ENCODE assay signal across 10 mouse cellular contexts in genomic region chr2:101751236-101751922, GRCm38 (mm10).
DNase-seq lines count a peak whose midpoint lies in the region; ATAC-seq and TF ChIP-seq lines count a peak whose summit lies in the region.
"Had no signal": no experiment of that assay in that cellular context is flagged by ENCODE, and none has a peak within 500 bp of the region (broad histone marks: within the 10 kb centered on the region; RNA-seq: fewer than 3 reads in every experiment).

No protein-coding gene starts in this region.

- H3K27me3 ChIP-seq in heart, embryonic 14.5 days (ENCODE audit: control insufficient read depth, insufficient read depth, low read length), result no peaks in the 10 kb centered on the region
- no peaks in the 10 kb centered on the region for H3K27me3 ChIP-seq in lung, embryonic 14.5 days (ENCODE audit: insufficient read depth, low read length)
- no peaks in the 10 kb centered on the region for H3K27me3 ChIP-seq in limb, embryonic 10.5 days (ENCODE audit: low read depth, poor library complexity, severe bottlenecking)
- no peaks in the 10 kb centered on the region for H3K27me3 ChIP-seq in liver, postnatal 0 days (ENCODE audit: insufficient read depth, low read length)

- no peaks in the 10 kb centered on the region for H3K36me3 ChIP-seq in heart, embryonic 14.5 days (ENCODE audit: control insufficient read depth, insufficient read depth, low read length)
- H3K36me3 ChIP-seq in lung, embryonic 14.5 days (ENCODE audit: insufficient read depth), result peaks cover 4% of the 10 kb centered on the region; the same call in 1 of the 2 replicates
- H3K36me3 ChIP-seq in limb, embryonic 10.5 days, result no peaks in the 10 kb centered on the region
- H3K36me3 ChIP-seq in liver, postnatal 0 days (replicated peaks; ENCODE audit: insufficient read depth, low read length), result no peaks in the 10 kb centered on the region; the same call in 1 of the 2 replicates

- TF ChIP-seq CTCF in lung, embryonic 14.5 days (IDR thresholded peaks at IDR 0.05; ENCODE audit: low read depth), result no peak
- no peak for TF ChIP-seq CTCF in lung, adult 2 months (IDR thresholded peaks at IDR 0.05; ENCODE audit: insufficient read depth, low read length)
- no peak for TF ChIP-seq CTCF in liver, postnatal 0 days (IDR thresholded peaks at IDR 0.05; ENCODE audit: low read depth)

- H3K9ac ChIP-seq in heart, embryonic 14.5 days (ENCODE audit: low read length), result no peak overlapping the region
- no peak overlapping the region for H3K9ac ChIP-seq in lung, embryonic 14.5 days
- H3K9ac ChIP-seq in liver, postnatal 0 days (replicated peaks), result no peak overlapping the region

- H3K4me3 ChIP-seq in heart, embryonic 14.5 days (ENCODE audit: control insufficient read depth in 1 of 2, insufficient read depth in 1 of 2, low read depth in 1 of 2, low read length in 2 of 2), result no peak overlapping the region
- no peak overlapping the region for H3K4me3 ChIP-seq in lung, embryonic 14.5 days (ENCODE audit: low read depth, low read length)
- no peak overlapping the region for H3K4me3 ChIP-seq in lung, adult 2 months (replicated peaks; ENCODE audit: extremely low read depth, low read depth, low read length)
- H3K4me3 ChIP-seq in brown adipose tissue, adult 24 weeks (ENCODE audit: insufficient read depth, low read depth, low read length), result no peak overlapping the region
- H3K4me3 ChIP-seq in limb, embryonic 10.5 days, result no peak overlapping the region
- H3K4me3 ChIP-seq in liver, postnatal 0 days (ENCODE audit: low read depth, low read length), result no peak overlapping the region

- ATAC-seq in heart, embryonic 14.5 days (ENCODE audit: insufficient number of reproducible peaks, insufficient read depth, low FRiP score, low read depth), result 0 out of 2 replicates have a peak, but pooled peaks have one; percentile 31
- peak; percentile 71 for ATAC-seq in lung, embryonic 14.5 days (ENCODE audit: insufficient read depth)
- ATAC-seq in frontal cortex, adult (ENCODE audit: low TSS enrichment), result no peak
- no peak for ATAC-seq in liver, postnatal 0 days

- H3K9me3 ChIP-seq in heart, embryonic 14.5 days (ENCODE audit: control insufficient read depth, low read length), result no peaks in the 10 kb centered on the region
- no peaks in the 10 kb centered on the region for H3K9me3 ChIP-seq in lung, embryonic 14.5 days (ENCODE audit: low read depth, low read length)
- H3K9me3 ChIP-seq in limb, embryonic 10.5 days (replicated peaks), result no peaks in the 10 kb centered on the region
- H3K9me3 ChIP-seq in liver, postnatal 0 days (ENCODE audit: low read length), result no peaks in the 10 kb centered on the region

- peaks cover 14 to 25% of the 10 kb centered on the region in 2 experiments for H3K4me1 ChIP-seq in heart, embryonic 14.5 days (ENCODE audit: control insufficient read depth in 2 of 2, insufficient read depth in 2 of 2, low read length in 2 of 2)
- peaks cover 56% of the 10 kb centered on the region for H3K4me1 ChIP-seq in lung, embryonic 14.5 days (ENCODE audit: insufficient read depth)
- H3K4me1 ChIP-seq in lung, adult 2 months (ENCODE audit: control insufficient read depth, insufficient read depth, low read length), result peaks cover 6% of the 10 kb centered on the region
- peaks cover 9% of the 10 kb centered on the region for H3K4me1 ChIP-seq in brown adipose tissue, adult 24 weeks (ENCODE audit: control insufficient read depth, insufficient read depth, insufficient read length, low read length)
- peaks cover 42% of the 10 kb centered on the region for H3K4me1 ChIP-seq in limb, embryonic 10.5 days
- 0 out of 2 replicates have a peak, but pooled peaks cover 5% of the 10 kb centered on the region for H3K4me1 ChIP-seq in liver, postnatal 0 days (ENCODE audit: insufficient read depth)

- H3K27ac ChIP-seq in heart, embryonic 14.5 days (replicated peaks in 1 of 2; ENCODE audit: control insufficient read depth in 1 of 2, insufficient read depth in 1 of 2, low read depth in 2 of 2, low read length in 2 of 2), result peak overlapping the region; percentile 39 to 44; a peak in 3 of 4 replicates
- H3K27ac ChIP-seq in lung, embryonic 14.5 days (ENCODE audit: low read depth), result peak overlapping the region; percentile 86
- peak overlapping the region; percentile 34 for H3K27ac ChIP-seq in brown adipose tissue, adult 24 weeks (replicated peaks; ENCODE audit: low read depth, low read length)
- peak overlapping the region; percentile 43; the same call in 1 of the 2 replicates for H3K27ac ChIP-seq in limb, embryonic 10.5 days
- no peak overlapping the region for H3K27ac ChIP-seq in liver, postnatal 0 days (ENCODE audit: low read depth)

- no peak for TF ChIP-seq EP300 in liver, postnatal 0 days (IDR thresholded peaks at IDR 0.05; ENCODE audit: low read depth)

- no peak overlapping the region for H3K4me2 ChIP-seq in heart, embryonic 14.5 days (ENCODE audit: low read length)
- peak overlapping the region; percentile 25 for H3K4me2 ChIP-seq in lung, embryonic 14.5 days
- H3K4me2 ChIP-seq in liver, postnatal 0 days (ENCODE audit: low read depth, low read length), result no peak overlapping the region

- DNase-seq in heart, adult 9 months (ENCODE audit: low spot score in 2 of 2), result no peak
- DNase-seq in lung, embryonic 14.5 days, result peak; percentile 66
- DNase-seq in lung, adult 2 months, result no peak
- DNase-seq in limb, embryonic 10.5 days (ENCODE audit: low spot score), result peak; percentile 35
- no peak for DNase-seq in liver, postnatal 0 days
- DNase-seq: cerebellum, adult 9-10 months; thymus, postnatal 36 days had no signal

- WGBS in heart, embryonic 14.5 days, result 16% methylated on average over 4 of the region's 4 CpGs
- 14% methylated on average over 4 of the region's 4 CpGs for whole genome bisulfite sequencing in lung, embryonic 14.5 days
- WGBS in lung, adult 2 months, result 40% methylated on average over 4 of the region's 4 CpGs
- 22% methylated on average over 4 of the region's 4 CpGs for WGBS in limb, embryonic 10.5 days
- 53% methylated on average over 4 of the region's 4 CpGs for WGBS in liver, postnatal 0 days (ENCODE audit: insufficient replicate concordance)

- TF ChIP-seq POLR2A in lung, adult 2 months (IDR thresholded peaks at IDR 0.05; ENCODE audit: borderline replicate concordance, extremely low read depth, low read depth, low read length), result no peak

Comparison
In these comparisons a context has a peak if more than half of its experiments do, and no peak if none do; other contexts are left out.
1. DNase-seq: peak in lung, embryonic 14.5 days (single experiment) and limb, embryonic 10.5 days (single experiment); none in heart, adult 9 months (0 of 2), lung, adult 2 months (single experiment) and liver, postnatal 0 days (single experiment).
2. ATAC-seq: peak in heart, embryonic 14.5 days (single experiment) and lung, embryonic 14.5 days (single experiment); none in frontal cortex, adult (single experiment) and liver, postnatal 0 days (single experiment).